Mouse (Mus musculus) Muller cell, postnatal 12 days (primary cell): Measurements from ENCODE around the gene Slc35a3.
"Not testable (repeated sequence)": the region's sequence is repeated elsewhere in the genome, so short reads cannot be mapped to it uniquely, and the experiment has no call there.

Experiments used
- DNase-seq: peaks from one replicate; pipeline ENCODE4 v3.0.0-alpha.2; 2015; ENCODE audit errors: inconsistent ontology term

The Slc35a3 gene

DNA sequence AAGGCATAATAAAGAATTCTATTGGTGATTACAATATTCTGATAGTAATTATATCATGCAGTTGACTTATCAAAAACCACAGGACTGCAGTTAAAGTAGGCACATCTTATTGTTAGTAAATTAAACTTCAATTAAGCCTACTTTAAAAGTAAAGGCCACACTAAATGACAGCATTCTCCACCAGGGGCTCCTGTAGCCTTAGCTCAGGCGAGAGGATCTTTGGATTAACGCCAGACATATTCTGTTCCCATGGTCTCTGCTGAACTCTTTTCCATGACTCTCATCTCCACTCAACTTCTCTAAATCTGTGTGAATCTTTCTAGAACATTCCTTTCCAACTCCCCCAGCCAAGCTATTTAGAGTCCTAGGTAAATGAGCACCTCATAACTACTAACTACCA lies 13.8 kb downstream of the Slc35a3 start:
- DNase-seq: peak; percentile 40

- no peak for DNase-seq
These were observed 17.0 kb downstream of the Slc35a3 start for GRCm38 (mm10) chr3:116695666-116695985.

DNA sequence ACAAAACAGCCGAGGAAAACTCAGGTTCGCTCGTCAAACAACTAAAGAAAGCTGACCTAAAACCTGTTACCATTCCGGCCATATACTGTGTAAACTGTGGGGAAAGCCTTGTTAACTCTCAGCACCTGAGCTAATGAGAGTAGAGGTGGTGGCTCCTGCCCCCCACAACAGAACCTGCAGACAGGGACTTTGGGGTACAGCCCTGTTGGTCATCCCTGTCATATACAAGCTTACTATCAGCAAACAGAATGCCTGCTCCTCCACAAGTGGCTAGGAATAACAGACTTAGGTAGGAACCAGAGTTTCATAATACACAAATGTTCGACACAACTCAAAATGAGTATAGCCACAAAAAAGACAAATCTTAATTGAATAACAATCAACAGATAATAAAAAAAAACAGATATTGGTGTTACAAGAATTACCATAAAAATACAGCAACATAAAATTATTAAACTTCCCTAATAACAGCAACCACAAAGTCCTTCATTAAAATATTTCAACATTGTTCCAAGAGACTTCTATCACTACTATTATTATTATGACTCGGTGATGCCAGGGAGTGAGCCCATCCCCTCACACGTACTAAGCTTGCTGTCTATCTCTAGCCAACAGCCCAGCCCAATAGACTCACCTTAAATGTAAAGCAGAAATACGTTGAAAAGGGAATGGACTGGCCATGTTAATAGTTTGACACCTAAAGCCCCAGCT lies 17.5 kb downstream of the Slc35a3 start:
- DNase-seq: no peak

DNA sequence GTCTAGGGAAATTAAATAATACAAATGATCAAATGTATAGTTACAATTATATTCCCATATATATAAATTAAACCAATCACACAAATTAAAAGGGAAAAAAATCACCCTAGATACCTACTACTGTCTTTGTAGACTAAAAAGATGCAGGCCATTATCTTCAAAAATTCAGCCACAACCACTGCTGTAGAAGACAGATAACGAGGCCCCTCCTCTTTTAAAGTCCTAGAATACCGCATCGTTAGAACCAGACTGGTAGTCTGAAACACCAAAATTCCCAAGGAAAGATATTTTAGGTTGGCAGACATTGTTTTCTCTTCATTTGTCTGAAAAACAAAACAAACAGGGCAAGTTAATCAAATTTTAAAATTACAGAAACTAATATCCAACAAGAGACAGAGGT lies 18.3 kb downstream of the Slc35a3 start:
- peak; percentile 9 for DNase-seq

DNA sequence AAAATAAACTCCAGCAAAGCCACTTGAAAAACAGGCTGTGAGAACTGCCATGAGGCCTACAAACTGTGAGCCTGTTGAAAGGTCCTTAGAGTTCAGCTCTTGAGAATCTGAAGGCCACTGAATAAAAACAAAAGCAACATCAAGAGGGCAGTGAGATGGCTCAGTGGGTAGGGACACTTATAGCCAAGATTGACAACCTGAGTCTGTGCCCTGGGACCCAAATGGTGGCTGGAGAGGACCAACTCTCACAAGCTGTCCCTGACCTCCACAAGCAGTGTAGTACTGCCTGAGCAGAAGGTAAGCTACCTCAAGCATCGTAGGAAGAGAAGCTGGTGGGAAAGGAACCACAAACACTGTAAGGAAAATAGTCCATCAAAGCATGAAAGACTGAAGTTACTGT lies 31.5 kb downstream of the Slc35a3 start, which contains the start of gene Gm43191:
Gm43191 (minus strand) TSS at position 101 of the 400 bp plus-strand sequence.
- DNase-seq: no peak

DNA sequence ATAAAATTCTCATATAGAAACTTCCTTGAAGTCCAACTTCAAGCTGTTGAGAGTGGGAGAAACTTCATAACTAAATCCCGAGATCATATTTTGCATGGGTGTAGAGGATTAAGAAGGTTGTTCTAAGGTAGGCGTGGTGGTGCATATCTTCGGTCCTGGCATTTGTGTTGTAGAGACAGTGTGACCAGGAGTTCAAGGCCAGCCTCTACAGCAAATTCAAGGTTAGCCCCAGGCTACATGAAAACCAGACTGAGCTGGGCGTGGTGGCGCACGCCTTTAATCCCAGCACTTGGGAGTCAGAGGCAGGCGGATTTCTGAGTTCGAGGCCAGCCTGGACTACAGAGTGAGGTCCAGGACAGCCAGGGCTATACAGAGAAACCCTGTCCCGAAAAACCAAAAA lies 48.4 kb downstream of the Slc35a3 start:
- DNase-seq: not testable (repeated sequence)

DNA sequence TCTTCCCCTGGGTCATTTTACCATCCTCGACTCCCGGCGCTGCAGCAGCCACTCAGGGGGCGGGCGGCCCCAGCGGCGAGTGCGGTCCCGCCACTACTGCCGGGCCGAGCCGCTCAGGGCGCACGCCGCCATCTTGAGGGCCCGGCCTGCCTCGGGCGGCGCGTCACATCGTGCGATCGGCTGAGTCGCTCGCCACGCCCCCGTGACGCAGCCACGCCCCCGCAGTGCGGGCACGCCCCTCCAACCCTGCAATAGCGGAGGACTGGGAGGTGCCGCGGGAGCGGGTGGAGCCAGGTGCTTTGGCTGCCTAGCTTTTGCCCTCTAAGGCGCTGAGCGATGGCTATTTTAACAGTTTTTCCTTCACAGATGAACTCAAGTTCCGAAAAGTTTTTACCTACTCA lies 50.2 kb downstream of the Slc35a3 start, which contains the start of gene Mfsd14a:
Mfsd14a (minus strand) TSS at position 215 of the 401 bp plus-strand sequence.
- peak; percentile 98 for DNase-seq

DNA sequence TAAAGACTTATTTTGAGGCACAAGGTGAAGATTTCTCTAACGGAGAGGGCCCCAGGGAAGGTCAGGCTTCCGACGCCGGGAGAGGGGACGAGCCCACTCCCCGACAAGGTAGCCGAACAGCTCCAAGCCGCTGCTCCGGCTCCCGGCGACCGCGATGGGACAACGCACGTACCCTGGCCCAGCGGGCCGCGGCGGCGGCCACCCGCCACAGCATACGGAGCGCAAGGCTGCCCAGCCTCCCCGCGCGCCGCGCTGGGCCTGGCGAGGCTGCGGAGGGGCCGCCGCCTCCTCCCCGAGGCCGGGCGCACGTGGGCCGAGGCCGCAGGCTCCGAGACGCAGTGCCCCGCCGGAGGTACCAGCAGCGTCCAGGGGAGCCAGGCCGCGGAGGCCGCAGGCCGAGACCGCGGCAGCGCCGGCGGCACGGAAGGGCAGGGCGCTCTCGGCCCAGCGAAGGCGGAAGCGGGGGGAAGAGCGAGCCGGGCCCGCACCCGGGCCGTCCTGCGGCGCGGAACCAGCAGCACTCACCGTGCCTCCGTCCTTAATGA lies 50.7 kb downstream of the Slc35a3 start:
- no peak for DNase-seq

- DNase-seq: peak; percentile 27
These were observed 51.3 kb downstream of the Slc35a3 start for GRCm38 (mm10) chr3:116661288-116661869.

DNA sequence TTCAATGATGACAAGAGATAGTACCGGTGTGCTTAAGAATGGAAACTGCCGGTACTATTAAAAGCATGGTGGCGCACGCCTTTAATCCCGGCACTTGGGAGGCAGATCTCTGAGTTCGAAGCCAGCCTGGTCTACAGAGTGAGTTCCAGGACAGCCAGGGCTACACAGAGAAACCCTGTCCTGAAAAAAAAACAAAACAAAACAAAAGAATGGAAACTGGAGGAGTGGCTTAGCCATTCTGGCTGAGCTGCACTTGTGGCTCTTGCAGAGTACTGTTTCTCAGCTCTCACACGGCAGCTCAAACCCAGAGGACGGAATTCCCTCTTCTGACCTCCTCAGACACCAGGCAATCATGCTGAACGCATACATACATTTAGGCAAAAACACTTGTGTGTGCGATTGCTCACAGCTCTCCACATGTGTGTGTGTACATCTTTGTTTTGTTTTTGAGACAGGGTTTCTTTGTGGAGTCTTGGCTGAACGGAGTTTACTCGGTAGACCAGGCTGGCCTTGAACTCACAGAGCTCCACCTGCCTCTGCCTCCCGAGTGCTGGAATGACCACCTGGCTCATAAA lies 52.7 kb downstream of the Slc35a3 start:
- no peak for DNase-seq

DNA sequence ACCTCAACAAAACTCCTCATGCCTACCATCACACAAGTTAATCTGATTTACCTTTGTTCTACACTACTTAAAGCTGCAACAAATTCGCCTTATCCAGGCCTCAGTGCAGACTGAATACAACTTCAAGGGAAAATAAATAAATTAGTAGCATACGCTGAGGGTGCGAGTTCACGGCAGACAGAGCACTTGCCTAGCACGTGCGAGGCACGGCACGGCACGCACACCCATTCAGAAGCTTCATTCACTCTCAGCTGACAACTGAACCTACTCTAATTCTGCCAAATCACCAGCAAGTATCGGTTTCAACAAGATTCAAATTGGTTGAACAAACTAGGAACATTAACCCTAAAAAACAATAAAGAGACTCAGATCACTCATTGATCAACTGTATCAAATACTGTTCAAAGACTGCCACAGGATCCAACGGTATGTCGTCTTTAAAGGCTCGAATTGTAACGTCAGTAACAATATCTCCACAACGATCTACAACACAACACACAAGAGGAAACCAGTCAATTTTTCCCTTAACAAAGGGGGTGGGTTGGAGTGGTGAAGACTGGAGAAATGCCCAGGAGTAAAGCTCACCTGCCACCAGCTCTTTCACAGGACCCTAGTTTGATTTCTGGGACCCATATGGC lies 53.6 kb downstream of the Slc35a3 start:
- DNase-seq: no peak

DNA sequence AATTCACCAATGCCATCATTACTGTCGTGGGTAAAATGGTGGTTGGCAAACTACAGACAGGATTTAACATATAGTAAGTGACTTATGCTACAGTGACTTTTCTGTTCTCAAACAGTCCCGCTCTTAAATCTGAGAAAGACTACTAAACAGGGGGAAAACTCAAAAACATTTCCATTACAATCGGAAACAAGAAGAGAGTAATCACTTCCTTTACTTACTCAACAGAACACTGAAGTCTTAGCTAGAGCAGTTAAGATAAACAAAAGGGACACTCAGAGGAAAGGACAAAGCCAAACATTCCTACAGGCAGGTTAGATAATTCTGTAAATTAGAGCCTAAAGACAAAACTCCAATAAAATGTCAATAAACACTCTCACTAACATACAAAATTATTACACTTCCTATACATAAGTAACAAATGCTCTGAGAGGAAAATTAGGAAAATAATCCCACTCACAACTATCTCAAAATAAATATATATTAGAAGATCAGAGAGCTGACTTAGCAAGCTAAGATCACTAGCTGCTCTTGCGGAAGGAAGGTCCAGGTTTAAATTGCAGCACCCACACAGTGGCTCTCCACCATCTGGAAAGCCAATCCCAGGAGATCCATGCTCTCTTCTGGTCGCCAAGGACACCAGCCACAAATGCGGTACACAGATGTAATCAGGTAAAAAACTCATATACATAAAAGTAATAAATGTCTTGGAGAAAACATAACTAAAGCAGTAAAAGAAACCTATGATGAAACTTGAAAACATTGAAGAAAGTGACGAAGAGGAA lies 56.3 kb downstream of the Slc35a3 start:
- DNase-seq: no peak

GRCm38 (mm10) chr3:116654051-116654450 lies 58.6 kb downstream of the Slc35a3 start:
- not testable (repeated sequence) for DNase-seq

- no peak for DNase-seq
These were observed 59.2 kb downstream of the Slc35a3 start for GRCm38 (mm10) chr3:116653278-116653945.

- peak; percentile 83 for DNase-seq
These were observed 60.6 kb downstream of the Slc35a3 start for GRCm38 (mm10) chr3:116652033-116652446.

- no peak for DNase-seq
These were observed 61.9 kb downstream of the Slc35a3 start for GRCm38 (mm10) chr3:116650698-116651097.

- DNase-seq: no peak
These were observed 63.8 kb downstream of the Slc35a3 start for GRCm38 (mm10) chr3:116648805-116649204.

GRCm38 (mm10) chr3:116646387-116646786 lies 66.2 kb downstream of the Slc35a3 start:
- DNase-seq: no peak

DNA sequence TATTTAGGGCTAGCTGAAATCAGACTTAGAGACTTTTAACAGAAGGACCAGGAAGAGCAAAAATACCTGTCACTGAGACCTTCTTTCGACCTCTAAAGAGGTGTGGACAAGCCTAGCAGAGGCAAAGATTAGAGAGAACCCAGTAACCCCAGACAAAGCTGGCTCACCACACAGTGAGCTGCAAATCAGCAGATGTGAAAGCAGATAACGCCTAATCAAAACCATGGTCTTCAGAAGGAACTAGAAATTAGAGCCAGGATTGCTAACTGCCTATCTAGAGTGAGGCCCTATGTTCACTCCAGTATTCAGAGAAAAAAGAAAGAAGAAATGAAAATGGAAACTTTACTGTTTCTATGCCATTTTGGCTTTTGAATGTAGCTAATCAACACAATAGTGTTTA lies 70.3 kb downstream of the Slc35a3 start:
- no peak for DNase-seq

DNA sequence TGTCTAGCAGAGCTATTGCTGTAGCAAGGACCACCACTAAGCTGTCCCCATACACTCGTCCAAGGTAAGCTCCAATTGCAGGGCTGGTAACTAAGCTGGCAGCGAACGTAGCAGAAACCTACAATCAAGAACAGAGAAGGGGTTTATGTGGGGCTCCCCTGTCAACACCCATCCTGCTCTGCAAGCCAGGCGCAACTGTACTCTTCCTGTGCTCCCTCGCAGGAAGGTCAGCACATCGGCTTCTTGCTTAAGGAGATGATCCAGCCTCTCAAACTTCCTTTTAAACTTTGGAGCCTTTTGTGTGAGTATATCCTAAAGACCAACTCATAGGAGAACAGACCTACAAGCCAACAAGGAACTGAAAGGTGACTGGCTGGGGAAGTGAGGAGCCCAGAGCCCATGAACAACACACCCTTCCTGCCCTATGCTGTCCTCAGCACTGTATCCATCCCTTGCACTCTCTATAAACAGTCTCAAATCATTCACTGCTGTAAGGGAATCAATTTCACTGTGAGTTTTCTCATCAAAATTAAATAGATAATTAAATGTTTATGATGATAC lies 70.7 kb downstream of the Slc35a3 start:
- no peak for DNase-seq

DNA sequence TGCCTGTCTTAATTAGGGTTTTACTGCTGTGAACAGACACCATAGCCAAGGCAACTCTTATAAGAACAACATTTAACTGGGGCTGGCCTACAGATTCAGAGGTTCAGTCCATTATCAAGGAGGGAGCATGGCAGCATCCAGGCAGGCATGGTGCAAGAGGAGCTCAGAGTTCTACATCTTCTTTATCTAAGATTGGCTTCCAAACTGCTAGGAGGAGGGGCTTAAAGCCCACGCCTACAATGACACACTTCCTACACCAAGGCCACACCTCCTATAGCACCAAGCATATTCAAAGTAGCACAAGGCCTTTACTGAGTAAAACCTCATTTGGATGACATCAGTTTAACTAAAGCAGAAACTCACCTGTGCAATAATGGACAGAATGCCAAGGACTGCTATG lies 72.6 kb downstream of the Slc35a3 start:
- no peak for DNase-seq
